Mouse (Mus musculus) adrenal gland, postnatal 25 days (tissue): ENCODE results near the gene Rdh12. TPM values are rescaled to one million over a fixed set of nuclear protein-coding genes. Genes with fewer than 3 reads are reported as not detected.

Source experiments
- DNase-seq: peaks from one replicate; pipeline ENCODE4 v3.0.0; 2021; ENCODE audit warnings: mixed read lengths
- total RNA-seq: library from RNA; stranded (reverse); gene quantifications from 2 replicates; pipeline ENCODE4 v1.2.3, GENCODE M21; 2021

The Rdh12 gene
- total RNA-seq, 1 experiment from 2014 or later, result 0.82 TPM

DNA sequence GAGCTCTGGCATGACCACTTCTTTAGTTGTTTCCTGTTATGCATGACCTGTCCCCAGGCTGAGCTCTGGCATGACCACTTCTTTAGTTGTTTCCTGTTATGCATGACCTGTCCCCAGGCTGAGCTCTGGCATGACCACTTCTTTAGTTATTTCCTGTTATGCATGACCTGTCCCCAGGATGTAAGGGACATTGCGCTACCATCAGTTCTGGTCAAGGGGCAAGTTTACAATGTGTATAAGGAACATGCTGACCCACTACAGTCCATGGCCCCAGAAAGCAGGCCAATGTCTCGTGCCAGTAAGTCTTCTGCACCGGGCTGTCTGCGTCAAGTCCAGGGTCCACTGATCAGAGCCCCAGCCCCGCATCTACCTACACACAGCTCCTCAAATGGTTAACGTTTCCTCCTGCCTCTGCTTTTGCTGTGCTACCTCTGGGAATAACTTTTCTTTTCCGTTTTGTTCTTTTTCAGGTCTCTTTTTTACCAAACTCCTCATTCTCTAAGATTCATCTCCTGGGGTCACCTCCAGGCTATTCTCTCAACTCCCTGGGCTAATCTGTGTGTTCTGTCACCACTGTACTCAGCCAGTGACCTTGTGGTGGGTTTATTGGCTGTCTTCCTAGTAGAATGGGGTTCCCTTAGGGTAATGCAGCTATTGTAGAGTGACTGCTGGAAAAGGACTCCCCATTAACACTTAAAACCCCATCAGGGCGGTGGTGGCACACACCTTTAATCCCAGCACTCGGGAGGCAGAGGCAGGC, 44.8 kb downstream of the Rdh12 start:
- DNase-seq, result no peak

DNA sequence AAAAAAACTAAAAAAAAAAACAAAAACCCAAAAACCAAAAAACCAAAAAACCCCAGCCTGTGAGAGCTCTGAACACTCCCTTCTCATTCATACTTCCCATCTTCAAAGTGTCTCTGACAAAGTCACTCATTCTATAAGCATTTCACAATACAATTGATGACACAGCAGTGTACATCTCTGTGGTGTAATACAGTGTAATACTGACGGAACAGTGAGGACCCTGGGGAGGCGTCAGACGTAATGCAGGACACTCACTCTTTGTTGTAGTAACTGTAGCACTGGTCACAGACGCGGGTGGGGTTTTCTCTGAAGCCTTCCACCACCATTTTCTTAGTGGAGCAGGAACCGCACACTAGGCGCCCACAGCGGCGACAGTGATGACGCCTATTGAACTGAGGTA, 46.3 kb downstream of the Rdh12 start:
- no peak for DNase-seq

DNA sequence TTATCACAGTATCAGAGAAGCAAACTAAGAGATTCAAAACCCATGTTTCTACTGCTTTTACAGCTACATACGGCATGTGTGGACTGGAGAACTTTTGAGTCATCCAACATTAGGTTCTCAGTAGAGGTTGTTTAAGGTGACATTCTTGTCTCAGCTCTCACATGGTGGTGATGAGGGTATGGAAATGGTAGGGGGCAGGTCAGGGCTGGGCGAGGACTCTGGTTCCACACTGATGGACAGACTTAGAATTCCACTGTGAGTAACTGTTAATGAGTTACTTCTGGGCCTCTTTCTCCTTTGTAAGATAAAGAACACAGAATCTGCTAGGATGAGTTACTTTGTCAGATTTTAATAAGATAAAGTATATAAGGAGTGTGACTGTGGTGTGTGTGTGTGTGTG, 51.4 kb downstream of the Rdh12 start:
- no peak for DNase-seq

DNA sequence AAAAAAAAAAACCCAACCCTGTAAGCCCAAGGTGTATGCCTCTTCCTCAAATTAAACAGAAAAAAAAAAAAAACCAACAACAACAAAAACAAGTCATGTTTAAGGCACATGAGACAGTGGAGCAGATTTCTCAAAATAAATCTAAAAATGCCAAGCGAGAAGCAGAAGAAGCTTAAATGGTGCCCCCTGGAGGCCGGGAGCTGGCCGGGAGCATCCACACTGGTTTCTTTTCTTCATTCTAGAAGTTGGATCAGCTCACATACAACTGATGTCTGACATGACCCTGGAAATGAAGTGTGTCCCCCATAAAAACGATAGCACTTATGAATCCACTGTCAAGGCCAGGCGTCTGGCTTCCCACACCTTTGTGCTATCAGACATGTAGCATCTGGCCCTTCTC, 52.3 kb downstream of the Rdh12 start:
- DNase-seq, result peak; percentile 33

Other genes with a start within 250 kb of the Rdh12 start
- gene Tmem229b, start 201.3 kb upstream of the Rdh12 start, total RNA-seq, result 5.2 and 9.0 TPM in 2 replicates
- gene Plekhh1, start 179.8 kb upstream of the Rdh12 start, total RNA-seq, result 1.8 and 2.1 TPM in 2 replicates
- gene Pigh, start 119.3 kb upstream of the Rdh12 start, total RNA-seq, result 10.6 and 12.2 TPM in 2 replicates
- 0.21 TPM in 1 of 2 replicates, not detected in the other for gene Arg2, start 78.1 kb upstream of the Rdh12 start, total RNA-seq
- 97.2 and 122 TPM in 2 replicates for gene Vti1b, start 36.2 kb upstream of the Rdh12 start, total RNA-seq
- 28.7 and 30.6 TPM in 2 replicates for gene Rdh11, start 16.6 kb upstream of the Rdh12 start, total RNA-seq
- gene Zfyve26, start 87.4 kb downstream of the Rdh12 start, total RNA-seq, result 25.3 and 30.1 TPM in 2 replicates
- 1.3 and 1.6 TPM in 2 replicates for gene Rad51b, start 88.4 kb downstream of the Rdh12 start, total RNA-seq